Mouse (Mus musculus) CH12F3 (cell line): ENCODE data around the gene Dlg1.

ENCODE experiments used
- in situ Hi-C: fragments of 300-500 bp; cut with MboI; formaldehyde crosslinking; loops from 2 replicates; pipeline ENCODE4 v1.14.3; 2020; ENCODE audit warnings: low sequenced_read_pairs

Gene Dlg1

GRCm38 (mm10) chr16:31834662-31835318 is 171.5 kb downstream of the Dlg1 start:
- in situ Hi-C loops, result no loop called here

- in situ Hi-C loops, result no loop called here
These were observed 174.1 kb downstream of the Dlg1 start for GRCm38 (mm10) chr16:31837362-31837761.

GRCm38 (mm10) chr16:31844246-31844645 is 181.0 kb downstream of the Dlg1 start:
- in situ Hi-C loops, result no loop called here

GRCm38 (mm10) chr16:31846763-31847162 is 183.5 kb downstream of the Dlg1 start:
- in situ Hi-C loops, result no loop called here

- in situ Hi-C loops, result no loop called here
These were observed 200.7 kb downstream of the Dlg1 start for GRCm38 (mm10) chr16:31863920-31864319.

- in situ Hi-C loops, result no loop called here
These were observed 202.0 kb downstream of the Dlg1 start for GRCm38 (mm10) chr16:31865242-31865641.

- in situ Hi-C loops, result no loop called here
These were observed 203.7 kb downstream of the Dlg1 start for GRCm38 (mm10) chr16:31866911-31867310.

GRCm38 (mm10) chr16:31867736-31868135 is 204.5 kb downstream of the Dlg1 start:
- in situ Hi-C loops, result no loop called here

- in situ Hi-C loops, result no loop called here
These were observed 210.5 kb downstream of the Dlg1 start for GRCm38 (mm10) chr16:31873721-31874120.

- in situ Hi-C loops, result loop anchor here (5.0 kb wide), 1 partner anchor 37 kb away; no protein-coding TSS in a partner anchor
These were observed 212.1 kb downstream of the Dlg1 start for GRCm38 (mm10) chr16:31875391-31875790.

- in situ Hi-C loops, result loop anchor here (5.0 kb wide), 1 partner anchor 36 kb away; no protein-coding TSS in a partner anchor
These were observed 213.1 kb downstream of the Dlg1 start for GRCm38 (mm10) chr16:31876386-31876785.

GRCm38 (mm10) chr16:31878052-31878451 is 214.8 kb downstream of the Dlg1 start:
- in situ Hi-C loops, result loop anchor here (5.0 kb wide), 1 partner anchor 34 kb away; no protein-coding TSS in a partner anchor

- in situ Hi-C loops, result loop anchor here (5.0 kb wide), 1 partner anchor 34 kb away; no protein-coding TSS in a partner anchor
These were observed 215.5 kb downstream of the Dlg1 start, which contains the start of gene Meltf for GRCm38 (mm10) chr16:31878573-31879257. TSS of gene Meltf (plus strand) at chr16:31878810.

GRCm38 (mm10) chr16:31880146-31880840 is 217.1 kb downstream of the Dlg1 start:
- in situ Hi-C loops, result no loop called here

GRCm38 (mm10) chr16:31882381-31882908 is 219.2 kb downstream of the Dlg1 start:
- in situ Hi-C loops, result no loop called here

GRCm38 (mm10) chr16:31883302-31883701 is 220.1 kb downstream of the Dlg1 start:
- in situ Hi-C loops, result no loop called here

GRCm38 (mm10) chr16:31883902-31884301 is 220.7 kb downstream of the Dlg1 start:
- in situ Hi-C loops, result no loop called here

- in situ Hi-C loops, result no loop called here
These were observed 227.7 kb downstream of the Dlg1 start for GRCm38 (mm10) chr16:31890907-31891306.

GRCm38 (mm10) chr16:31893396-31894141 is 230.3 kb downstream of the Dlg1 start:
- in situ Hi-C loops, result no loop called here

GRCm38 (mm10) chr16:31896971-31897774 is 233.9 kb downstream of the Dlg1 start:
- in situ Hi-C loops, result no loop called here
